Mouse (Mus musculus): ENCODE results near the gene Hivep1.

DNA sequence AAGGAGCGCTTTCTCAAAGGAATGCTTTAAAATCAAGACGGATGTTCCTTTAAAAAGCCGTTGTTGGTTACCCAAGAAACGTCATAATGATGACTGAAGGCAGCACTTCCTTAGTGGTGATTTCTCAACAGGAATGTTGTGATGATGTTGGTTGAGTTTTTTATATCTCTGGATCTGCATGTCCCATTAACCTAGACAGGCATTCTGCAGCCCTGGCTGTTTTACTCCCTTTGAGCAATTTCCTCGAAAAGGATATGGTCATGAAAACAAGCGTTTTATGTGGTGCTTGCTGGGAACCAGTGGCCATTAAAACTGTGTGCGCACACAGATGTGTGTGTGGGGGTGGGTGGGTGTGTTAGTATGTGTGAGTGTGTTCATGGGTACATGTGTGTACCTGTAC lies 170.6 kb downstream of the Hivep1 start:
- TF ChIP-seq CTCF (conservative IDR thresholded peaks at IDR 0.05; ENCODE audit: insufficient read depth, insufficient read length, low read depth, low read length) (no peak), POLR2A (IDR thresholded peaks at IDR 0.05; ENCODE audit: low read depth, low read length) (no peak)

Measured in kidney, adult 2 months (tissue).